Mouse (Mus musculus) MN1 (cell line): ENCODE measurements around the gene Relb.
A peak's percentile ranks its signal among the peaks of the same experiment; 100 is the strongest.

Experiments
- DNase-seq: peaks from one replicate; pipeline ENCODE4 v3.0.0-alpha.2; 2016; ENCODE audit warnings: low spot score

The Relb gene

DNA sequence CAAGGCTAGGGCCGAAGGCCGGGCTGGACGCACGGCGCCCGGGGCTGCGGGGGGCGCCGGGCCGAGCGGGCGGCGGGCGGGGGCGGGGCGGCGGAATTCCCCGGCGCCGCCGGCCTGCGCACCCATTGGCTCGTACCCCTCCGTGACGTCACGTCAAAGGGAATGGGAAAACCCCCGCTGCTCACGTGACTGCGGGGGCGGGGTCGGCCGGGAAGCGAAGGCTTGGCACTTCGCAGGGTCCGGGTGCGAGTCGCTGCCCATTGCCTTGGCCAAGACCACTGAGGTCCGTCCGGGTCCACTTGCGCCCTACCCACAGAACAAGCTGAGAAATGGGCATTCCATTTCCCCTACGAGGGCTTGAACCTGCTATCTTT lies at the start of gene Relb:
Gene Relb, minus strand, starts transcription at position 78 of the 374 bp plus-strand sequence.
- peak; percentile 71 for DNase-seq

DNA sequence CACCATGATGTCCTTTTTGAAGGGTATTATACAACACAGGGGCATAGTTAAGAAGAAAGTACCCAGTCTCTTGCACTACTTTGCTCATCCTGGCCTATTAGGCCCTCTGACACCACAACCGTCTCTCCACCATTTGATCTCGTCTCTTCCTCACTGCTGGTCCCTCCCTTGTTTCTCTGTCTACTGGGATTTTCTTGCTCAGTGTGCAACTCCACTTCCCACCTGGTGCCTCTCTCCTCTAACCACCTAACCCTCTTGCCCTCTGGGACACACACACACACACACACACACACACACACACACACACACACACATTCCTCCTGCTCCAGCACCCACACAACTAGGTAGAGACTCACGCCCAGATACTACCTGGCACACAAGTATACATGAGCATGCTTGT lies 49.7 kb upstream of the Relb start:
- no peak for DNase-seq

DNA sequence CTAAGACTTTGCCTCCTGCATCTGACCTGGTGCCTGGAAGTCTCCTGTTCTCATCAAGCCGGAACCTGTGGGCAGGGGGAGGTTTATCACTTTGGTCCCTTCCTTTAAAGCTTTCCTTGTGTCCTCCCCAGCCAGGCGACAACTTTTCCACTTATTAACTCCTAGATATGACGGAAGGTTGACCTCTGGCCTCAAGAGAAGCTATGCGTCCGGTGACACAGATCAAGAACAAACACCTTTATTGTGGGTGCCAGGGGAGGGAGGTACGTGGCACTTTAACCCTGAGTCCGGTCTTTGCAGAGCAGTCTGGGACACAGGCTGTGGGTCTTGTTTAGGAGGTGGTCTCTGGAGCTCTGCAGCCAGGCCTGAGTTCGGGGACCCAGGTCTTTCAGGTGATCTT lies 48.6 kb upstream of the Relb start, which contains the start of gene Apoc2:
Gene Apoc2, minus strand, starts transcription at position 70 of the 400 bp plus-strand sequence.
- DNase-seq: no peak

DNA sequence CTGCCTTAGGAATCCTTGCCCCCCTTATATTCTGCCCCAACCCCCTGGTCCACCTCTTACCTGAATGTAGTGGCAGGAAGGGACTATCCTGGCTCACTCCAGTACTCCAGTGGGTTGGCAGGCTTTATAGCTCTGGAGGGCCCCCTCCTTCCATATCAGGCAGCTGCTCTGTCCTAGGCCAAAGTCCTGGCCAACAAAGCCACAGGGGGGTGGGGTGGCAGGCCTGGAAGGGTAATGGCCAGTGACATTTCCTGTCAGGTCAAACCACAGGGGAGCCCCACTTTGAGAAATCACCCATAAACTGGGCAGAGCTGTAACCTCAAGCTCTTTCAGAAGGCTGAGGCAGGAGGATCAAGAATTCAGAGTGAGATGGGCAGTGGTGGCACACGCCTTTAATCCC lies 47.4 kb upstream of the Relb start:
- no peak for DNase-seq

DNA sequence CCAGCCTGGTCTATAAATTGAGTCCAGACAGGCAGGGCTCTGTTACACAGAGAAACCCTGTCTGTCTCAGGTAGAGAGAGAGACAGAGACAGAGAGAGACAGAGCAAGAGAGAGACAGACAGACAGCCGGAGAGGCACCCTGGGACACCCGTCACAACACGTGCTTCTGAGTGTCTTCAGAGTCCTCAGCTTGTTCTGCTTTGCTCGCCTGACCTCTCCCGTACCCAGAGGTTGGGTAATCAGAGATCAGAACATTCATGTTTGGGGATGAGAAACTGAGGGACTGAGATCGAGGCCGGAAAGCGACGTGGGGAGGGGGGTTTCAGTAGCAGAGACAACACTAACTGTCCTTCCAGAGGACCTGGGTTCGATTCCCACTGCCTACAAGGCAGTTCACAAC lies 46.6 kb upstream of the Relb start:
- DNase-seq: no peak

DNA sequence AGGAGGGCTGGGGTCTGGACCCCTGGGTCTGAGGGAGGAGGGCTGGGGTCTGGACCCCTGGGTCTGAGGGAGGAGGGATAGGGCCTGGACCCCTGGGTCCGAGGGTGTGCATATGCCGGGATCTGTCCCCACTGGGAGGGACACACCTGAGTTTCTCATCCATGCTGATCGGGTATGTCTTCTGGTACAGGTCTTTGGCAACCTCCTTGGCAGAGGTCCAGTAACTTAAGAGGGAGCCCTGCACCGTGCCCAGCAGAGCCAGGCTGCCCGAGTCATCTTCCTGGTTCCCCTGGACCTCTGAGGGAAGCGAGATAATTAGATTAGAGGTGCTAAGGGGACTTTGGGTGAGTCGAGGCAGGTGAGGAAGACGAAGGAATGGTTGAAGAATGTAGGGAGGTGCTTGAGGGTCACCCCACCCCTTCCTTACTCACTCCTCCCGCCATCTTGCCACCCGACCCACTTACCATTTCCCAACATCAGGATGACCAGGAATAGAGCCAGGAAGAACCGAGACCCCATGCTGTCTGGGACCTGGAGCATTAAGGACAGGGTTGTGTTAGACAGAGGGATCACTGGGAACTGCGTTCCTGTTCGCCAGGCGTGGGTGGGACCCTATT lies 44.0 kb upstream of the Relb start:
- DNase-seq: no peak

DNA sequence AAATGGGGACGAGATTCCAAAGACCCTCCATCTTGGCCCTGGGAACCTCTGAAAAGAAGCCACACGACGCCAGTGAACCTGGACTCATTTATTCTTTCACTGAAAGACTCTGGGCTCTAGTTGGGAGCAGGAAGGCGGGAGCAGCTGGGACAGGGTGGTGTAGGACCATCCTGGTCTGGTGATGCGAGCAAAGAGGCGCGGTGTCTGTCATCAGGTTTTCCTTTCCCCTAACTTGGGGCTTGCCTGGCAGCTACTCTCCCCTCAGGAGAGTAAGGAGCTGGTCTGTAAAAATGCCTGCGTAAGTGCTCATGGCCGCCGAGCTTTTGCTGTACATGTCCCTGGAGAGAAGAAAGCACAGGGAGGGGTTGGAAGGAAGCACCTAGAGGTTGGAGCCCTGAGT lies 42.3 kb upstream of the Relb start:
- no peak for DNase-seq

DNA sequence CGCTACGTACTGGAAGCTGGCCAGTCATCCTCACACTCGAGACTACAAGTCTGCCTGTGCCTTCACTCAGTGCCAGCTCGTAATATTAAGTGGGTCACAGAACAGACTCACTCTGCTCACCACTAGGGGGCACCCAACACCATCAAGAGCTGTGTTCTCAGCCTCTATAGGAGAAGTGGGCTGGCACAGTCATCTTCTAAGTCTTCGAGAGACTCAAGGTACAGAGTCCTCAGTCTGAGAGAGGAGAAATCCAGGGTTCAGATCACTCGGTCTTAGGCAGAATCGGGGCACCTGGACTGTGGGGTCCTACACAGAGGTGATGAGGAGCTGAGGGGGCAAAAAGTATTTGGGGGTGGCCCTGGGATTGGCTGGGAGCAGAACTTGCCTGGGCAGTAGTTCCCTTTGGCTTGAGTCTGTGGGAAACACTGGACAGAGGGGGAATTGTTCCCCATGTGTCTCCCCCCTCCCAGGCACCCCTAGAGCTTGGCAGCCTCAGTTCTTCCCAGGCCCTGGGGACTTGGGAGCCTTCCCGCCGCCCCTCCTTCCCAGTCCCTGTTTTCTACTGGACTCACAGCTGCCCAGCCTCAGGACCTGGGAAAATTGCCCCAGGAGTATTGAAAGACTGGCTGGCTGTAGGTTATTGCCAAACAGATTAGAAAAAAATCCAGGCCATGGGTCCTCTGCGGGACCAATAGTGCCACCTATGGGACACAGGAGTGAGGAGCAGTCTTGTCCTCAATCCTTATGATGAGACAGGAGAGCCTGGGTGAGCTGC lies 39.9 kb upstream of the Relb start:
- DNase-seq: peak; percentile 79

DNA sequence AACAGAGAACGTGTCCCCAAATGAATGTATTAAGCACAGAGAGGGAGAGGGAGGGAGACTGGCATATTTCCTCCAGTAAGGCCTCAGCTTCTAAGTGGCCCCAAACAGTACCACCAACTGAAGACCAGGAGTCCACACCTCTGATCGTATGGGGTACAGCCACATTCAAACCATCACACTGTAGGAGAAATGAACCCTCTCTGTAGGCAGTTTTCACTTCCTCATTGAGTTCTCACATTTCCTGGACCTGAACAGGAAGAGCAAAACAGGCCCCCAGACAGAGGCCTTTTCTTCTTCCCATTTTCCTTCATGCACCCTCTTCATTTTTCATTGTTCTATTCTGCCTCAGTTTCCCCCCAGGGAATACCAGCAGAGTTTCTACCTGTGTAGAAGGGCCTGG lies 38.2 kb upstream of the Relb start:
- no peak for DNase-seq

DNA sequence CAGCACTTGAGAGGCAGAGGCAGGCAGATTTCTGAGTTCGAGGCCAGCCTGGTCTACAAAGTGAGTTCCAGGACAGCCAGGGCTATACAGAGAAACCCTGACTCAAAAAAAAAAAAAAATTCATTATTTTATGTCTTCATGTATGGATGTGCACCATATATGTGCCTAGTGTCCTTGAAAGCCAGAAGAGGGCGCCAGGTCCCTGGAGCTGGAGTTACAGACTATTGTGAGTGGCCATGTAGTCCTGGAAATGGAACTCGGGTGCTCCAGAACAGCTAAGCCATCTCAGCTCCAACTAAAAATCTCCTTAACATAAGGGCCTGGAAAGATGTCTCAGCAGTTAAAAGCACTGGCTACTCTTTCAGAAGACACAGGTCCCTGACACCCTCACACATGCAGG lies 37.5 kb upstream of the Relb start:
- no peak for DNase-seq

DNA sequence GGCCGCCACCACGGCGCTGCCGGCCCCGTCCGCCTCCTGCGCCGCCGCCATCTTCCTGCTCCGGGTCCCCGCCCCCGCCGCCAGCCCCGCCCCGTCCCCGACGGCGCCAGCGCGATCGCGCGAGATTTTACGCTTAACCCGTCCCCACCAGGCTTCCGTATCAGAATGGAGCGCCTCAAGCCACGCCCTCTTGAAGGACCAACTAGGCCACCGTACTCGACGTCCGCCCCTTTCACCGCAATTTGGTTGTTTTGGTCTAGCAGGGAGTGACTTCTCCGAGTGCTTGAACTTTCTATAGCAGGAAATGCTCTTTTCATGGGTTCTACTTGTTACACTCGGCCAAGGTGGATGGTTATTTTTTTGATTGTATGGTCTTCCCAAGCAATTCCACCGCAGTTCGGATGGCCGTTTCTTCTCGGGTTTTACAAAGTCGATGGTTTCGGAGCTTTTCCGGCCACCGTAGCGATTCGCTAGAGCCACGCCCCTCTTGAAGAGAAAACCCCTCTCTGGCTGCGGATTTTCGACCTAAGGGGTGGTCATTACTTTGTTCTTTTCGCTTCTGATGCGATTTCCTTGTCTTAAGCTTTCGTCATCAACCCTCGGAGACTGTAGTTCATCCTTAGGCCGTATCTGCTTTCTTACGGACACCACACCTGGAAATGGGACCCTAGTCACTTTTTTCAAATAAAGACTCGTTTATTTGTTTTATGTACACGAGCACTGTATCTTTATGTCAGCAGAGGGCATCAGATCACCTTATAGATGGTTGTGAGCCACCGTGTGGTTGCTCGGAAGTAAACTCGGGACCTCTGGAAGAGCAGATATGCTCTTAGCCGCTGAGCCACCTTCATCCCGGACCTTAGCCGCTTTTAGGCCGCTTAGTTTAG lies 36.0 kb upstream of the Relb start, which contains the start of gene Clptm1:
Gene Clptm1, minus strand, starts transcription at position 79 of the 887 bp plus-strand sequence.
- DNase-seq: peak; percentile 87

DNA sequence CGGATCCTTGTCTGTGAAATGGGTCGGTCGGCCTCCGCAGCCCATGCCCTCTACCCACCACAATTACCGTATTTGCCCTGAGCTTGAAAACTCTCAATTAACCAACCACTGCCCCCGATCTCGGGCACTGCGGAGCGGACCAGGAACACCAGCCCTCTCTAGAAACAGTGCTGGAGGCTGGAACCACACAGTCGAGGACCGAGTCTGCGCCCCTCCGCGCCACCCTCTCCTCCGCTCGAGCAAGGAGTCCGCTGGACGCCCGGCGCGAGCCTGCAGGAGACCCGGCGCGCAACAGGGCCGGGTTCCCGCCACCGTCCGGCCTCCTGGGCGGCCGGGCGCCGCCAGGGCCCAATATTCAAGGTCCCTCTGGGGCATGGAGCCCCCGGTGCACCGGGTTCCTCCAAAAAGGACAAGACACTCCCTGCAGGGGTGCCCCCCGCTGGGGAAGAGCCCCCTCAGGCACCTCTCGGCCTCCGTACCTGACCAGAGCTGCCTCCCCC lies 35.3 kb upstream of the Relb start:
- peak; percentile 6 for DNase-seq

DNA sequence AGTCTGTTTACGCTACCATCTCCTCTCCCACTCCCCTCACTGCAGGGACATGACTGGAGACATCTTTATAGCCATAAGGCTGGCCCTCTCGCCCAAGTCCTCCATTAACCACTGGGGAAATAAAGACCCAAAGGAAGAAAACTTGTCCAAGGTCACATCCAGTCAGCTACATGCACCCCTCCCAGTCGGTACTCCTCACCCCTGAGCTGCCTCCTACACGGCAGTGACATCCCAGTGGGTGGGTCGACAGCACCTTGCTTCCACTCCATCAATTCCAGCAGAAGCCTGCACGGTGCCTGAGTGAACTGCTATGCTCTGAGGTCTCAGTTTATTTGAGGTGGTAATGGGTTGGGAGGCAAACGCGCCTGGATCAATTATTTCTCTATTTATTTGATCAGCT lies 34.7 kb upstream of the Relb start:
- DNase-seq: no peak

DNA sequence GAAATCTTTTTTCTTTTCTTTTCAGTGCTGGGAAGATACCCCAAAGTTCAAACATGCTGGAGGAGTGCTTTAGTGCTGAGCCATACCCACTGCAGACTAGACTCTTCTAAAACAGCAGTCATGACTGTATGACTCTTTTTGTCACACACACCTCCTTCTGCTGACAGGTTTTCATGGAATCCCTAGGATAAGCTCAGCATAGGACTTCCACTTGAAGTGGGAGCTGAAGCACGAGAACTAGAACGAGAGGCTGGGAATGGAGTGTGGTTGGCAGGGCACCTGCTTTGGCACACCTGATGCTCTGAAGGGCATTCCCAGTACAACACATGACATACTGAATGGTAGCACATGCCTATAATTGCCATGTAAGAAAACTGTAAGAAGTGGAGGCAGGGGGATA lies 23.4 kb upstream of the Relb start:
- no peak for DNase-seq

DNA sequence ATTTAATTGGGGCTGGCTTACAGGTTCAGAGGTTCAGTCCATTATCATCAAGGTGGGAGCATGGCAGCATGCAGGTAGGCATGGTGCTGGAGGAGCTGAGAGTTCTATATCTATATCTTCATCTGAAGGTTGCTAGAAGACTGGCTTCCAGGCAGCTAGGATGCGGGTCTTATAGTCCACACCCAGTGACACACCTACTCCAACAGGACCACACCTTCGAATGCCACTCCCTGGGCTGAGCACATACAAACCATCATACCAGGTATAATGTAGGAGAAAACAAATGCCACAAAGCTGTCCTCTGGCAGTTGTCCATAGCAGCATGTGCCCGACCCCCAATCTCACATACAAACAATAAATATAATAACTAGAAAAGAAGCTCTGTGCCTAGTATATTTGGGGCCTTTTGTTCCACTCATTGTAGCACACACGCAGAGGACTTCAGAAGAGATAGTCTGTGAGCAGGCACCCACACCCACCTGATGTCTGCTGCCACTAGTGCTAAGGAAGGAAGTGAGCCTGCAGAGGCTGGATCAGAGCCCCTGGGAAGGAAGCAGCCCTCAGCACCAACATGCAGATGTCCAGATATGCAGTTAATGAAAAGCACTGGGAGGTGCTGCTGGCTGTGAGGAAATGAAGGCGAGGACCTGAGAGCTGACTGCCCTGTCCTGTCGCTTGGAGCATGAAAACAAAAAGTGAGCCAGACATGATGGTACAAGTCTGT lies 22.0 kb upstream of the Relb start:
- DNase-seq: no peak

DNA sequence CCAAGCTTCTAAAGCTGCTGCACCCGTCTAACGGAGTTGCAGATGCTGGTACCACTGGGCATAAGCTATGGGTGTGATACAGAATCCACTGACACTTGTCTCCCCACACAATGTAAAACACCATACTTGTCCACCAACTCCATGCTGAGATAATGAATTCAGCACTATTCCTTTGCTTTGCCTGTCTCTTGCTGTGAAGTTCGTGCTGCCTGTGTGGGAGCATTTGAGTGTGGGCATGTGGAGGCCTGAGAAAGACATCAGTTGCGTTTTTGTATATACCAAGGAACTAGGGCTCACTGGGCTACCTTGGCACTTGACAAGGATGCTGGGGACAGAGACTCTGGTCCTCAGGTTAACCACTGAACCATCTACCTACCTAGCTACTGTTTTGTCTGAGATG lies 12.0 kb upstream of the Relb start:
- no peak for DNase-seq

DNA sequence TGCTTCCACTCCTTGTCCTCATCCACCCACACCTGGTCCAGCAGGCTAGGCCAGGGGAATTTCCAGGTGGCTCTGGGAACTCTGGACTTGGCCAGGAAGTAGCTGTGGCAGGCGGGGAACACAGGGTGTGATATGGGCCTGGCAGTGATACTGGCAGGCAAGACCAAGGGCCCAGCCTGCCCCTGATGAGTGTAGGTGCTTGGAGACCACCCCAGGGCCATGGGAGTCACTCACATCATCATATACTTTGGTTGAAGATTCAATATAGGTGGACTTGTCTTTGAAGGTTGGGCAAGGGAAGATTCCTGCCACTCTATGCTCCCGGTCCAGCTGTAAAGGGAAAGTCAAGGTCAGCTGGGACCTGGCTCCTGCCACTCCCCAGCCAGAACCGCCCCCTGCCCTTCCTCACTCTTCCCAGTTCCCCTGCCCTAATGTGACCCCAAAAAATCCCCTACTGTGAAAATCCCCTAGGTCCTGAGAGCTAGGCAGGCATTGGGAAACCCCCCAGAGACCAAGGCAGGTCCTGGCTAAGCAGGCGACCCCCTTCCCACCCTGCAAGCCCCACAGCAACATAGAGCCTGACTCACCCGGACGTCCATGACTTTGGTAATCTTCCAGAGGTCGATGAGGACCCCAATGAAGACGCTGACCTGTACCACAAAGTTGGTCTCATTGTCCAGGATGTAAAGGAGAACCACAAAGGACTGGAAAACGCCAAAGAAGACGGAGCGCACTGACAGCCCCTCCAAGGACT lies 6.0 kb upstream of the Relb start:
- no peak for DNase-seq

DNA sequence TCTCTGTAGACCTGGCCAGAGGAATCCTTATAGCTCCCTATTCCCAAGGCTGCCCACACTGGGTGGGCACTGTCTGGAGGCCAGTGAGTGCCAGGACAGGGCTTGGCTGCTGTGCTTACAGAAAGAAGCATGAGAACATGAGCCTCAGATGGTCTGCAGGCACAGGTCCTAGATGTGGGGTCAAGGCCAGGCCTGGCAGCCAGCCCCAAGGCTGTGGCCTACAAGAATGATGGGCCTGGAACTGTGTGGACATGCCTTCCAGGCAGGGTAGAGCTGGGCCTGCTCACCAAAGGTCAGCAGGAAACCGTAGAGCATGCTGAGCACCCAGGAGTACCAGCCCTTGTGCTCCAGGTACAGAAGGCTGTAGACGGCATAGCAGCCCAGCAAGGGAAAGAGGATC lies 5.4 kb upstream of the Relb start:
- no peak for DNase-seq

DNA sequence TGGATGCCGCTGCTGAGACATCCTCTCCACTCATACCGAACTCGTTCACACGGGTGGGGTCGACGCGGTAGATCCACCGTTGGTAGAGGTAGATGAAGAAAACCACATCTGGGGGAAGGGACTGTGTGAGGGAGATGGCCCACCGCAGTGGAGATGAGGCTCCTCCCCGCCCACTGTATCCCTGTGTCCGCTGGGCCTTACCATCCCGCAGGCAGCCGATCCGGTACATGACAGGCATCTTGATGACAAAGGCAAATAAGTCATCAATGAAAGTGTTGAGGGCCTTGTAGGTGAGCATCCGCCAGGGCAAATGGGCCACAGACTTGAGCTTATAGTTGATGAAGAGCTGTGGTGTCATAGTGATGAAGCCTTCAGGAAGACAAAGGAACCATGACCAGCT lies 4.6 kb upstream of the Relb start:
- DNase-seq: no peak

DNA sequence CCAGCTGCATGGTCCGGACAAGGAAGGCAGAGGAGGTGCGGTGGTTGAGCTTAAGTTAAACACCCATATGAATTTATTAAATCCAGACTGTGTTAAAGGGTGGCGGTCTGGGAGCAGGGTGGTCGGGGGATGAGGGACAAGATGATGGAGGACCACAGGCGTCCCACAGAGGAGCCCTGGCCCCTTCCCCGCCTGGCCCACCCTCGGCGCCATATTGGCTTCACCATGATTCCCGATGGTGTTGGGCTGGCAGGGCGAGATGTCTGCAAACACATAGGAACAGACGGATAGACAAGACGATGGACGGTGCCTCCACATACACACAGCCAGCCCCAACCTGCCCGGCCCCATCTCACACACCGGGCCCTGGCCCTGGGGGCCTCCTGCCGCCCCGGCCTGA lies 4.0 kb upstream of the Relb start:
- DNase-seq: no peak

DNA sequence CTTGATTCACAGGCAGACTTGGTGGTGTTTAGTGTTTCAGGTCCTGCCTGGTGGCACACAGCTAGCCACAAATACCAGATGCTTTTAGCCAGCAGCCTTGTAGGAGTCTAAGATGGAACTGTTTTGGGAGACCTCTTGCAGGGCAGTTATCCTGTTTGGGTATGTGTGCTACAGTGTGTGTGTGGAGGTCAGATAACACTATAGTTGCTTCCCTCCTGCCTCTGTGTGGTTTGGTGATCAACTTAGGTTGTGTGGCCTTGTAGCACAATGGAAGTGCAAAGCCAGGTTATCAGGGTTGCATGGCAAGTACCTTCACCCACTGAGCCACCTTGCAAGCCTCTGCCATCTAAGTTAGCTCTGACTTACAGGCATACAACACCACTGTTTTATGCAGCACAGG lies 3.5 kb upstream of the Relb start:
- DNase-seq: no peak
